Mouse (Mus musculus) liver, embryonic 14.5 days (tissue): ENCODE data around the gene Tekt4.

Source experiments
- CTCF ChIP-seq: IDR thresholded peaks from 2 replicates; pipeline ENCODE4 v1.5.1; 2016; ENCODE audit warnings: antibody characterized with exemption, low read depth, control low read depth
- EP300 ChIP-seq: IDR thresholded peaks from 2 replicates; pipeline ENCODE4 v1.6.1; 2016; ENCODE audit warnings: antibody characterized with exemption, low read depth

GRCm38 (mm10) chr17:25516315-25516714 lies 61.9 kb downstream of the Tekt4 start:
- TF ChIP-seq EP300: no peak
- no peak for TF ChIP-seq CTCF
